Mouse (Mus musculus) heart, embryonic 16.5 days (tissue): ENCODE measurements at regions not wholly inside any gene's neighbourhood (a gene's known extent, or its start where the extent isn't known, plus 50 kb on each side); places are given as distances from the start of the nearest gene placed in this dataset.
"Not testable (repeated sequence)": the region's sequence is repeated elsewhere in the genome, so short reads cannot be mapped to it uniquely, and the experiment has no call there.

Experiments used
- ATAC-seq: fragments of 200-750 bp; cut with Nextera tagmentation; replicated peaks from 2 replicates; pipeline ENCODE4 v1.8.0; 2017; ENCODE audit warnings: moderate number of reproducible peaks; ENCODE audit not compliant: insufficient read depth, low FRiP score; ENCODE audit errors: extremely low read depth
- H3K27ac ChIP-seq: fragments of 300-500 bp; sonication (generic); 2 replicates; pipeline ENCODE4 v1.5.1; 2014; ENCODE audit warnings: mild to moderate bottlenecking, low read length, control low read depth, moderate library complexity
- H3K27me3 ChIP-seq: fragments of 300-500 bp; sonication (generic); 2 replicates; pipeline ENCODE4 v1.6.1; 2014; ENCODE audit warnings: low read length, mixed read lengths; ENCODE audit not compliant: control insufficient read depth, insufficient read depth
- H3K36me3 ChIP-seq: fragments of 300-500 bp; sonication (generic); 2 replicates; pipeline ENCODE4 v1.6.1; 2014; ENCODE audit not compliant: control insufficient read depth, insufficient read depth
- H3K4me1 ChIP-seq: fragments of 300-500 bp; sonication (generic); 2 replicates; pipeline ENCODE4 v1.6.1; 2014; ENCODE audit warnings: low read length, mixed read lengths; ENCODE audit not compliant: control insufficient read depth, insufficient read depth
- H3K4me2 ChIP-seq: fragments of 300-500 bp; sonication (generic); 2 replicates; pipeline ENCODE4 v1.6.1; 2014; ENCODE audit warnings: low read depth, mild to moderate bottlenecking, control low read depth, low read length
- H3K4me3 ChIP-seq: fragments of 300-500 bp; sonication (generic); 2 replicates; pipeline ENCODE4 v1.5.1; 2014; ENCODE audit warnings: mild to moderate bottlenecking, control low read depth, low read length
- H3K9ac ChIP-seq: fragments of 300-500 bp; sonication (generic); 2 replicates; pipeline ENCODE4 v1.6.1; 2014; ENCODE audit warnings: low read length, control low read depth
- H3K9me3 ChIP-seq: fragments of 300-500 bp; sonication (generic); replicated peaks from 2 replicates; pipeline ENCODE4 v1.6.1; 2016; ENCODE audit warnings: low read length; ENCODE audit not compliant: control insufficient read depth
- WGBS: fragments of 180-500 bp; shearing (Covaris S2); extraction: QIAGEN DNeasy Blood & Tissue Kit; methylation state at CpG from one replicate; pipeline ENCODE4 v1.1.7; 2014; 5-methylcytosine and 5-hydroxymethylcytosine counted together

DNA sequence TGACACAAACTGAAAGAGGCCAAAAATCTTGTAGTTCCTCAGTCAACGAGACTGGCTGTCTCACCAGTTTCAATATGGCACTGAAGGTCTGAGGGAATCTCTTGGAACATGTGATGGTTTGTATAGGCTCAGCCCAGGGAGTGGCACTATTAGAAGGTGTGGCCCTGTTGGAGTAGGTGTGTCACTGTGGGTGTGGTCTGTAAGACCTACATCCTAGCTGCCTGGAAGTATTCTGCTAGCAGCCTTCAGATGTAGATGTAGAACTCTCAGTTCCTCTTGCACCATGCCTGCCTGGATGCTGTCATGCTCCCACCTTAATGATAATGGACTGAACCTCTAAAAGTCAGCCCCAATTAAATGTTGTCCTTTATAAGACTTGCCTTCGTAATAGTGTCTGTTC, 112.7 kb upstream of the Dlg1 start:
- not testable (repeated sequence) for ATAC-seq, H3K9me3 ChIP-seq

DNA sequence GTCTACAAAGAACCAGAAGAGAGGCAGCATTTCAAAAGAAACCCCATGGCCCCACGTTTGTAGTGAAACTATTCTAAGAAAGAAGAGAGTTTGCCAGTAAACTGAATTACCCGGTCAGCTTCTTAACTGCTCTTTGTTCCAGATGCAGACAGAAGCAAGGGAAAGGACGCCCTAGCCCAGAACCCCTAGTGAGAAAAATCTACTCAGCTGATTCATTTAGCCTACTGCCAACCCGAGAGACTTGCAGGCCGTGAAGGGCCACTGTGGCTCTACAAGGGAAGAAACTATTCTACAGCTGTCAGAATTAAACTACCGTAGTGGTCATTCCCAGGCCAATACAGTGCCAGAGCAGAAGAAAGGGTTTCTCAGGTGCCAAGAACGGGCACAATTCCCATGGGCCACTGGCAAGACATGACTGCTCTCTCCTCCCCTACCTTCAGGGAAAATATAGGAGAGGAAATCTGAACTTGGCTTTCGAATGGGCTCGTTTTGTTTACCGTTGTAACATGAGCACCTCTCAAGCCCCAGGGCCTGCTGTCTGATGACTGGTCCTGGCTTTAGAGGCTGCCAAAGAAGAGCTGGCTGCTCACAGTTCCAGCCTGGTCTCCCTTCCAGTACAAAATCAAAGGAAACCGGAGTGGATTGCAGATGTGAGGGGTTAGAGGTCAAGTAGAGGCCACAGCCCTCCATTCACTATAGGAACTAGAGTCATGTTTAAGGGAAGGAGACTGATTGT, 111.7 kb upstream of the Dlg1 start:
- Histone ChIP-seq H3K9me3 (peaks cover 3% of the 10 kb centered on the region; the same call in 1 of the 2 replicates), H3K4me3 (no peak overlapping the region), H3K27me3 (0 out of 2 replicates have a peak, but pooled peaks cover 2% of the 10 kb centered on the region), H3K4me2 (no peak overlapping the region), H3K4me1 (no peaks in the 10 kb centered on the region), H3K27ac (no peak overlapping the region), H3K9ac (no peak overlapping the region), H3K36me3 (no peaks in the 10 kb centered on the region)
- no peak for ATAC-seq
- WGBS, result 50% methylated on average over 11 of the region's 11 CpGs

More for the DNA sequence above, 112.7 kb upstream of the Dlg1 start:
- not testable (repeated sequence) for H3K36me3 ChIP-seq, H3K27ac ChIP-seq, H3K27me3 ChIP-seq, H3K4me3 ChIP-seq, H3K4me1 ChIP-seq, H3K9ac ChIP-seq, H3K4me2 ChIP-seq
- WGBS, result 84% methylated on average over 2 of the region's 2 CpGs

DNA sequence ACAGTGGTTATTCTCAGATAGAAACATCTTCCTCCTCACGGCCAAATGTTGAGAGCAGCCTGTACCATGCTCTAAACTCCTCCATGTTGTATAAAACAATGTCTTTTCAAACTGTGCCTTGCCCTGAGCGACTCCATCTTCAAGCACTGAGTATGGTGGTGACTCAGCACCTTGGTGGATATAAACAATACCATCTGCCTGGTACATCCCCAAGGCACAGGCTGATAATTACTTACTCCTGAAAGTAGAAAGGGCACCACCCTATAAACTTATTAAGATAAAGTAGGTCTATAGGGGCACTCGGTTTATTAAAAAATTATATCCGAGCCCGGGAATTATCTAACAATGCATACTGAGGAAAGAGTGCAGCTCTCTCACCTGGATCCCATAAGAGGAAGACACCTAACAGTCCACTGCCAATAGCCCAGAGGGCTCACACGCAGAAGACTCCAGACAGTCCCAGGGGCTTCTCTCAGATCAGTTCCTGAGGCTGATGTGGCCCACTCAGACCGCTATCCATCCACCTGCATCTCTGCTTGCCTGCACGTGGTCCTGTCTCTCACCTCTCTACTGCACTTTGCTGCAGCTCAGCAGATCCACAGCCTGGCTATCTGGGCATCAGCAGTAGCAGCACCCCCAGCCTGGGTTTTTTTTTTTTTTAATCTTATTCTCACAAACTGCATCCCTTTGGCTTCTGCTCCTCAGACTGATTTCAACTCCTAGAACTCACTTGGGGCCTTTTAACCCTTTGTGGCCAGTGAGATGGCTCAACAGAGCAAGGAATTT, 109.7 kb upstream of the Dlg1 start:
- WGBS, result 77% methylated on average over 8 of the region's 8 CpGs
- ATAC-seq, result no peak
- H3K36me3 ChIP-seq, result no peaks in the 10 kb centered on the region
- H3K9ac ChIP-seq, result no peak overlapping the region
- H3K27ac ChIP-seq, result no peak overlapping the region
- no peaks in the 10 kb centered on the region for H3K4me1 ChIP-seq
- no peak overlapping the region for H3K4me3 ChIP-seq
- peaks cover 6% of the 10 kb centered on the region; the same call in 1 of the 2 replicates for H3K9me3 ChIP-seq
- H3K27me3 ChIP-seq, result no peaks in the 10 kb centered on the region
- no peak overlapping the region for H3K4me2 ChIP-seq

DNA sequence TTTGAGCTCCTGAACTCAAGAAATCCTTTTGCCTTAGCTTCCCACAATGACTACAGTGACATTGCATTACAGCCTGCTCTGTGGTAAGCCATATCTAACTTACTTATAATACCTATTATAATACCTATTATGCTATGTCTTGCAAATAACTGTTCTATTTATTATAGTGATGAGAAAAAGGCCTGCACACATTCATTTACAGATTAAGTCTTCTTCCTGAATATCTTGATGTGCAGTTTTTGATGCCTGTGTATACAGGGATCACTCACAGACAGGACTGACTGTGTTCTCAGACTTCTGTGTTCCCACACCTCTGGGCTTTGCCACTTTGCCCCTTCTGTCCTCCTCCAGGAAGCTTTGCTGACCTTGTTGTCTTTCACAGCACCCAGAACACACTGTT, 102.8 kb upstream of the Dlg1 start:
- ATAC-seq, result no peak
- Histone ChIP-seq H3K4me3 (no peak overlapping the region), H3K36me3 (no peaks in the 10 kb centered on the region), H3K27ac (no peak overlapping the region), H3K4me2 (no peak overlapping the region), H3K27me3 (no peaks in the 10 kb centered on the region), H3K9me3 (peaks cover 6% of the 10 kb centered on the region; the same call in 1 of the 2 replicates), H3K4me1 (no peaks in the 10 kb centered on the region), H3K9ac (no peak overlapping the region)

DNA sequence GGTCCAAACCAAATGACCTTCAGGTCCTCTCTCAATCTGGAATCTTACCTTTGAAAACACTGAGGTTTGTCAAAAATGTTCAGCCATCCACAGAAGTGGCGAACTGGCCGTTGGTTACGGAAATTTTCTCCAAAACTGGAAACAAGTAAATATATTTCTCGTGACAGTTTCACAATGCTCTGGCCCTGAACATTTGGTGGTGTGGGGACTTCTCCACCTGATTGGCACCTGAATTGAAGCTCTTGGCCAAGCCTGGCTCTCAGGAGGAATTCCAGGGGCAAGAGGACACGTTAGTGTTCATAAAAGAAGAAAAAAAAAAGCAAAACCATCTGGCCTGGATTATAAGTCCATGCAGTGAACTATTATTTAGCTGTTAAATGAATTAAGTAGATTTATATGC, 98.3 kb upstream of the Dlg1 start:
- 77% methylated on average over 5 of the region's 5 CpGs for WGBS
- H3K4me1 ChIP-seq, result no peaks in the 10 kb centered on the region

DNA sequence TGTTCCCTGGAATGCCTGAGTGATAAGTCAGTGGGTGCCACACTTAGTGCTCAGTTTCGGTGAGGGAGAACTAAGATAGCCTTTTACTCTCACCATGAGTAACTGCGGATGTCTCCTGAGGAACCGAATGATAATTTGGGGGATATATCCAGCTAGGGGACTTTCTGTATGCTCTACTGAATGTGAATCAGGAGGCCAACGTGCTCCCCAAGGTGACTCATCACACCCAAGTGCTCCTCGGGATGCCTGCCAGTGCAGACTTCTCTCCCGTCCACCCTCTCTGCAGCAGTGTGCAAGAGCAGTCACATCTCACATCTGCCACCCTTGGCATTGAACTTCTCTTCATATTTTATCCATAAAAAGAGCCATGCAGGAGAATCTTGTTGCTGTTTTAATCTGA, 94.9 kb upstream of the Dlg1 start:
- 76% methylated on average over 6 of the region's 6 CpGs for WGBS
- no peaks in the 10 kb centered on the region for H3K27me3 ChIP-seq
- no peak overlapping the region for H3K4me3 ChIP-seq
- H3K9ac ChIP-seq, result no peak overlapping the region
- no peak overlapping the region for H3K27ac ChIP-seq
- no peak overlapping the region for H3K4me2 ChIP-seq
- peaks cover 3% of the 10 kb centered on the region; the same call in 1 of the 2 replicates for H3K9me3 ChIP-seq
- H3K4me1 ChIP-seq, result no peaks in the 10 kb centered on the region
- no peak for ATAC-seq
- H3K36me3 ChIP-seq, result no peaks in the 10 kb centered on the region

More for the DNA sequence above, 98.3 kb upstream of the Dlg1 start:
- H3K9me3 ChIP-seq, result no peaks in the 10 kb centered on the region
- H3K9ac ChIP-seq, result no peak overlapping the region
- H3K27ac ChIP-seq, result no peak overlapping the region
- no peak for ATAC-seq
- H3K4me2 ChIP-seq, result no peak overlapping the region
- no peak overlapping the region for H3K4me3 ChIP-seq
- H3K27me3 ChIP-seq, result no peaks in the 10 kb centered on the region
- H3K36me3 ChIP-seq, result no peaks in the 10 kb centered on the region

DNA sequence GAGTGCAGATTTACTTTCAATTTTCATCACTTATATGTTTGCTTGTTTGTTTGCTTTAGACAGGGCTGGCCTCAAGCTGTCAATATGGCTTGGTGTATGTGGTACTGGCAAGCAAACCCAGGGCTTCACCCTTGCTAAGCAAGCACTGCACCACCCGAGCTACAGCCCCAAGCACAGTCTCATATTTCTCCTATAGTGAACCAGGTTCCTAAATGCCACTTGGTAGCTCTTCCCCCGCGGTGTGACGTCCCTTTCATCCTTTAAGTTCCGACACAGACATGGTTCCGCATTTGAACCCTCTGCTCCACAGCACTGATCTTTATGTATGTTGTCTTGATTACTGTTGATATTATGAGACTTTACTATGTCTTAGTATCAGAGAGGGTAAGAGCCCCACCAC, 93.4 kb upstream of the Dlg1 start:
- Histone ChIP-seq H3K9ac (no peak overlapping the region), H3K4me2 (no peak overlapping the region), H3K9me3 (peaks cover 3% of the 10 kb centered on the region; the same call in 1 of the 2 replicates), H3K4me3 (no peak overlapping the region), H3K36me3 (no peaks in the 10 kb centered on the region), H3K4me1 (no peaks in the 10 kb centered on the region), H3K27ac (no peak overlapping the region), H3K27me3 (no peaks in the 10 kb centered on the region)
- no peak for ATAC-seq
- 80% methylated on average over 6 of the region's 6 CpGs for WGBS

DNA sequence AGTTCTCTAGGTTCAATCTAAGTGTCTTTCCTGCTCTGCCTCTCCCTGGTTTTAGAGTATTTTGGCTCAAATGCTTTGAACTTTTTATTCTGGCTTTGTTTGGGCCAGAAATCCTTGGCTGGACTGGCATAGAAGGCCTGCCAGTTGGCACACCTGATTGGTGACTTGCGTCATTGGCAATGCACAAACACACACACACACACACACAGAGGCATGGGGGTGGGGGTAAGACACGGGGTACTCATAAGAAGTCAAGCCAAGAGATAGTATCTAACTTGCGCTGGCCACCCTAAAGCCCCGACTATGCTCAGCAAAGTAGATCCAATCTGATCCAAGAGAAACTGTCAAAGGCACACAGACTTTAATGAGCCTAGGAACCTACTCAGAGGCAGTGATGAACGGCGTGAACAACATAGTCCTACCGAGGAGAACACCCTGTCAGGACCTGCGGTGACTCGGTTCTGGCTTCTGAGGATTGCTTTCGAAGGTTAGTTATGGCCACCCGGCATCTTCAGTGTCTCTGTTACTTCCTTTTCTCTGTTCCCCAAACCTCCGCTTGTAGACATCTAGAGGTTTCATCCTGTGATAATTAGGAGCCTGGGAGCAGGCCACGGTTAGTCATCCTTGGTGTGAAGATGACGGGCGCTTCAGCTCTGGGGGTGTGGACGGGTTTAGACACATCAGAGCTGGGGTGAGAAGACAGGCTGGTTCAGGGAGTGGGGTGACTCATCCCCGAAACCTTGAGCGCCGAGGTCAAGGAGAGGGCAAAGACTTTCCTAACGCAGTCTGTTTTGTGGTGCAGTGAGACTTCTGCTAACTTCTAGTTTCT, 92.7 kb upstream of the Dlg1 start:
- H3K36me3 ChIP-seq, result no peaks in the 10 kb centered on the region
- 77% methylated on average over 20 of the region's 20 CpGs for whole genome bisulfite sequencing

More for the DNA sequence above, 92.7 kb upstream of the Dlg1 start:
- Histone ChIP-seq H3K27ac (no peak overlapping the region), H3K27me3 (no peaks in the 10 kb centered on the region), H3K4me3 (no peak overlapping the region), H3K9me3 (peaks cover 3% of the 10 kb centered on the region; the same call in 1 of the 2 replicates), H3K4me1 (no peaks in the 10 kb centered on the region), H3K9ac (no peak overlapping the region), H3K4me2 (no peak overlapping the region)
- ATAC-seq, result no peak
